Mouse (Mus musculus) heart, postnatal 10 days (tissue): ENCODE measurements around the gene Krt71. TPM values are rescaled to one million over a fixed set of nuclear protein-coding genes. Genes with fewer than 3 reads are reported as not detected.

Experiments used
- DNase-seq, 2 experiments: peaks; one replicate each; pipeline ENCODE4 v3.0.0; 2021
- intact Hi-C: fragments of 180-260 bp; cut with DNase I; formaldehyde crosslinking; loops from one replicate; pipeline ENCODE4 v1.15.1; 2025
- total RNA-seq, 2 experiments: library from RNA; stranded (reverse); gene quantifications; 2 replicates each; pipeline ENCODE4 v1.2.3; 2021

Gene Krt71
- not detected for total RNA-seq

DNA sequence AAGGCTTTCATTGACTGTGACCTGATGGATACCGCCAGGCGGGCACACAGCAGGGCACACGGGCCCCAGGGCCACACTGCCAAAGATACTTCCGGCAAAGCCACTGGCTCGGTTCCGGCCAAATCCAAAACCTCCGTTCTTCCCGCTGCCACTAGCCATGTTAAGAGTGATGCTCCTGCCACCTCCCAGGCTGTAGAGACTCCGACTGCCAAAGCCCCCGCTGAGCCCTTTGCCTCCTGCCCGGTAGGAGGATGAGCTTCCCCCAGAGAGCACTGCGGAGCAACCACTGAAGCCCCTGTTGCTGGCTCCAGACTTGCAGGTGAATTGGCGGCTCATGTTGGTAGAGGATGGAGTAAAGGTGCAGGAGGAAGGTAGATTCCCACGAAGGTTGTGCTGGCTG lies at the start of gene Krt71:
Gene Krt71 (minus strand): TSS at position 399 of the 400 bp plus-strand sequence.
- DNase-seq, result no peak
- intact Hi-C loops, result no loop called here

DNA sequence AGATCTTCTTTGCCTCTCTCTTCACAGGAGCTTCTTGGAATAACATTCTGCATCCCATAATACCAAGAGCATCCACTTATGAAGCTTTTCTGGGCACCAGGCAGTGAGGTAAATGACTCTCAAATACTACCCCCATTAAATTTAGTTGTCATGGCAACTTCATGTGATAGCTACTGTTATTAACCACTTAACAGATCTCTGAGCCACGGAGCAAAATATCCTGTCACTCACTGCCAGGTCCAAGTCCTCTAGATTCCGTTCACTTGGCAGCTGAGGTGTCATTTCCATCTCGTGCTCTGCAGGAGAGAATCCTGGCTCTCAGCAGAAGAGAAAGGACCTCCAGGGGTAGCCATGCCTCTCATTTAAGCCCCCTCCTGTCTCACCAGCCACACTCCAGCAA lies 48.0 kb upstream of the Krt71 start:
- intact Hi-C loops, result no loop called here
- DNase-seq, result no peak

DNA sequence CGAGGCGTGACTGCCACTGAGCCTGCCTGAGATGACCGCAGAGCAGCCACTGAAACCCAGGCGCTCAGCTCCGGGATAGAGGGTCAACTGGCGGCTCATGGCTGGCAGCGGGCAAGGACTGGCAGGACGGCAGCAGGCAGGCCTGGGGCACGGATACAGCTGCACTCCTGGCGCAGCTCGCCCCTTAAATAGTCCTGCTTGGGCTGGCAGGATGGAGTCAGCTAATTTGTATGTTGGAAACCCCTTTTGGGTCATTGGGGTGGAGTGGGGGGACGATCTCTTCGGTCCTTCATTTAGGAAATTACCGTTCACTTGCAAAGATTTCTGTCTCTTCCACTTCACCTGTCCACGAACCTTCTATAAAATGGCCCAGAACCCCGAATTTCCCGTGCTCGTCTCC lies 43.5 kb upstream of the Krt71 start, which contains the start of gene Krt72:
Gene Krt72 (minus strand): TSS at position 101 of the 400 bp plus-strand sequence.
- intact Hi-C loops, result no loop called here
- DNase-seq, result no peak

DNA sequence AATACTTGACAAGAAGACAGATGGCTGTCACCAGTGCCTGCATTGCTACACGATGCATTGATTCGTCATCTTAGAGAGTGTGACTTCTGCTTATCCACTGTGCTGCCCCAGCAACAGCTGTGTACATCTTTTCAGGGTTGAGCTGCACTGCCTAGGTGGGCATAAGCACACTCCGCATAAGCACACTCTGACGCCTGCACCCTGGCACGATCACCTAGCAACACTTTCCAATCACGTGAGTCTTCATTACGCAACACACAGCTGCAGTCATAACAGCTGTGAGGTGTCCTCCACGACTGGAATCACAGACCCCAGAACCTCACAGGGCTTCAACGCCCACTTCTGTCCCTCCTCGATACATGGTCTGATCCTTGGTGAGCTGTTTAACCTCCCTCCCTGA lies 30.5 kb upstream of the Krt71 start:
- intact Hi-C loops, result loop anchor here (2.0 to 5.0 kb wide), 2 partner anchors 294 to 435 kb away; no protein-coding TSS in a partner anchor
- DNase-seq, result peak in 1 of 2 experiments; percentile 4

DNA sequence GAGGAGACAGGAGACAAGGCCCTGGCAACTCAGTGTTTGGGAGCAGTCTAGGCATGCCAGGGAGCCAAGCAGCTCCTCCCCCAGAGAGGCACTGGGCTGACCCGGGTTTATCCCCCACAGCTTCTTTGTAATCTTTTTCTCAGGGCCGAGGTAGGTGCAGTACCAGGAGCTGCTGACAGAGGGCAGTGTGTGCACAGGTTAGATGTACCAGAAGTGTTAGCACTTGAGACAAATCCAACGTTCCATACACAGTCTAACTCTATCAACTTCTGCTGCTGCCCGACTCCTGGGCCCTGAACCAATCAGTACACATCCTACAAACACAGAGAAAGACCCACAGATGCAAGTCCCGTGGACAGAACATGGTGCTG lies 29.8 kb upstream of the Krt71 start:
- intact Hi-C loops, result loop anchor here (1.0 to 5.0 kb wide), 5 partner anchors 201 to 434 kb away; no protein-coding TSS in a partner anchor
- DNase-seq, result peak; percentile 84 to 93

DNA sequence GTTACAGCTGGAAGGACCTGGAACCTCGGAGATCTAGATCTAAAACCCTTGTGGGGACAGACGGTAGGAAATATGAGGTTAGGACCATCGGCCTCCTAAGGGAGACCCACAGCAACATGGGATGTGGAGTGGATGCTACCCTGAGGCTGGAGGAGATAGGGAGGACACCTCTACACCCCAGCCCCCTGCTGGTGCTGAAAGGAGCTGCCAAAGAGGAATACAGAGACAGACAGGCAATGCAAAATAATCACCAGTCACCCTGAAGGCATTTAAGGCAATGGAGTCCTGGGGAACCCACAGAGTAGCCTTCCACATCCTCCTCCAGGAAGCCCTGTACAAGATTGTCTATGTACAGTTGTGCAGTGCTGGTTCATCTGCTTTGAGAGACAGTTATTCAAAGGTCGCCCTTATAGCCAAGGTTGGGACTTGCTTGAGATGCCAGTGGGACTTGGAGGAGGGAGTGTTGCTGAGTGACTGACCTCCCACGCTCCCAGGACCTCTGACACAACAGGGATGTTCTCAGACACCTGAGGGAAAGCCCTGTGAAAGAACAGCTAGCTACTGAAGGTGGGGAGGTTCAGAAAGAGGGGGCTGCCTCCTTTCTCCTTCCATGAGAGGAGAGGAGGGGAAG lies 29.3 kb upstream of the Krt71 start:
- intact Hi-C loops, result loop anchor here (1.0 to 5.0 kb wide), 5 partner anchors 201 to 433 kb away; no protein-coding TSS in a partner anchor
- DNase-seq, result peak; percentile 5 to 31

DNA sequence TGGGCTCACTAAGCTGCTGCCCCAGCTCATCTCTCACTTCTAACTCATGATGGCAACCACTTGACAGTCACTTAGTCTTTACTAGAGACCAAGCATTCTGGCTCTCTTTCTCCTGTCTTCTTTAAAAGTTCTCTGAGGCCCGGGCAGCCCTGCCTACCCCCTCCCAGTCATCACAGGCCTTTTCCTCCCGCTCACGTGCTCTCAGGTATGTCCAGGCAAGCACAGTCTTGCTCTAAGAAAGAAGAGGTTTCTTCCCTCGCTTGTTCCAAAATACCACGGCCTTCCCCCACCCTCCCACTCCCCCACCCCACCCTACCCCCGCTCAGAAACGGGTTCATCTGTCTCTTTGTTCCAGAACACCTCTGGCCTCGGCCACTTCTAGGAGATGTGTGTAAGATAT lies 27.3 kb upstream of the Krt71 start:
- intact Hi-C loops, result loop anchor here (5.0 kb wide), 1 partner anchor 297 kb away; no protein-coding TSS in a partner anchor
- no peak for DNase-seq

DNA sequence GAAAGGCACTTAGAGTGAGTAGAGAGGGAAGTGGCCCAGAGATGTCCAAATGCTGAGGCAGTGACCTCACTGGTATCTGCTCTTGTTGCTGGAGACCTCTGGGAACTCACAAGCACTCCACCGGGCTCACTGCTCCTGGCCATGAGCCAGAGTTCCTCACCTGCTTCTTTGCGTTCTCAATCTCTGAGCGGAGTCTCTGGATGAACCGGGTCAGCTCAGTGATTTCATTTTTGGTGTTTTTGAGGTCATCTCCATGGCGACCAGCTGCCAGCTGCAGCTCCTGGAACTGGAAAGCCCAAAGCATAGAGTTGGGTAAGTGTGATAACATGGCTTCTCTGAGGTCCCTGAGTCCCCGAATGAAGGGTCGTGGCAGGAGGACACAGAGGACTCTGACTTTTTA lies 5.1 kb downstream of the Krt71 start:
- DNase-seq, result no peak
- intact Hi-C loops, result no loop called here

DNA sequence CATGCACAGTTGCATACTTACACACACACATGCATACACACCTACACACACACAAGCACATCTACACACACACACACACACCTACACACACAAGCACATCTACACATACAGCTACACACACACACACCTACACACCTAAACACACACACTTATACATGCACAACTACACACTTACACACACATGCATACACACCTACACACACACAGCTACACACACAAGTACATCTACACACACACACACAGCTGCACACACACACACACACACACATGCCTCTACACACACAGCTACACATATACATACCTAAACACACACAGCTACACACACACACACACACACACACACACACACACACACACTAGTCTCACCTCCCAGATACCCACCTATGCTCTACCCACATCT lies 12.3 kb downstream of the Krt71 start:
- intact Hi-C loops, result no loop called here
- DNase-seq, result no peak

DNA sequence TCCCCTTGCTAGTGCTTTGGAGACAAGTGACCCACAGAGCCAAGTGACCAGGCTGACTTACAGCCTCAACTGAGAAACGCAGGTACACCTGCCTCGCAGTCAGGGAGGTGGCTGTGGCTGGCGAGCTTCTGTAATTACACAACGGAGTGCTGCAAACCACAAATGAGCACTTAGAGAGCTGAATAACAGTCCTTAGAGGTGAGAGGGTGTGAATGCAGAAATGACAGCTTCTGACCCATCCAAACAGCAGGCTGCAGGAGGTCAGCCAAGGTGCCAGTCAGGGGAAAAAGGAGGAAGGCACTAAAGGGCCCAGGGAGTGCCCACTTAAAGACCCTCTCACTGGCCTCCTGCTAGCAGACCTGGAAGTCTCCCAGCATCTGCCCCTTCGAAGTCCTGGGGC lies 18.2 kb downstream of the Krt71 start:
- no peak for DNase-seq
- intact Hi-C loops, result no loop called here

DNA sequence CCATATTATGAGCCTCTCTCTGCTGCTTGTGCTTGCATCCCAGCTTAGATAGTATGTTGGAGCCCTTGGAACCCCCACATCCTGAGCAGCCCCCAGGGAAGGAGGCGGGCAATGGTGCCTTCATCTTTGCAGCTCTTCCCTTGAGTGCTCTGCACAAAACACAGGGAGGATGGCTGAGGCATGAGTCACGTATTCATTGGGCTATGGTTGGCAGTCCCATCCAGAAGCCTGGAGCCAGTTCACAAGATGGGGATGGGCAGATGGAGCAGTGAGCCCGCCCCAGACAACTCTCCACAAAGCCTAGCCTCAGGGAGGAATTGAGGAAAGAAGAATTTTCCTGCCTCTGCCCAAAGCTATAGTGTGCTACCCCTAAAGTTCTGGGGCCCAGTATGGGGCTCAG lies 27.1 kb downstream of the Krt71 start:
- intact Hi-C loops, result no loop called here
- DNase-seq, result no peak

DNA sequence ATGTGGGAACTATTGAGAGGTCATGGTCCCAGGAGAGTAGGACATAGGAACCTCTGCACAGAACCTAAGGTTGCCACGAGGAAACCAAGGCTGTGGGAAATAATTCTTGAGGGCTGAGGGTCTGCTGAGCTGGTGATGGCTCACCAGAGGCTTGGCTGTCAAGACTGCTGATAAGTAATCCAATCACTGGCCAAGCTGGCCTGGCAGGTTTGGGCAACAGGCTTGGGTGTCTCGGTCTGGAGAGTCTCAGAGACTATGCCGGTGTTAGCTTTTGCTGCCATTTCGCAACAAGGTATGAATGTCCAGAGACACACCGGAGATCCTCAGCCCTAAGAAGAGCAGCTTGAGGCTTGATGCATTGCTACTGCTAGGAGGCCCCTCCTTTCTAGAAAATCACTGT lies 28.6 kb downstream of the Krt71 start:
- intact Hi-C loops, result no loop called here
- DNase-seq, result no peak

DNA sequence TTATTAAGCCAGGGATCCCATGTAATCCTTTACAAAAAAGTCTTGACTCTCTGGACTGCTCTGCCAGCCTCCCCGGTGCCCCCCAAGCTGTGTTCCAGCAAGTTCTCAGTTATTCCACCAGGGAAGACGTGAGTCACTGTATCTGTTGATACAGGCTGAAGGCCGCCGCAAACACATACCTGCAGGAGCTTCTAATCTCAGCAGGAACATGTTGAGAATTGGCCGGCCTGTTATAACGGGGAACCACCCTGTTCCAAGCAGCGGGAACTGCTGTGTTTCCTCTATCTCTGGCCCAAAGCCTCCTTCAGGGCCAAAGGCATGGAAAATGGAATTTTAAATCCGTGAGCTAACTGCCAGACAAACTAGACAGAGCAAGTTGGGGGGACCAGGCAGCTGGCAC lies 29.2 kb downstream of the Krt71 start:
- DNase-seq, result no peak
- intact Hi-C loops, result no loop called here

DNA sequence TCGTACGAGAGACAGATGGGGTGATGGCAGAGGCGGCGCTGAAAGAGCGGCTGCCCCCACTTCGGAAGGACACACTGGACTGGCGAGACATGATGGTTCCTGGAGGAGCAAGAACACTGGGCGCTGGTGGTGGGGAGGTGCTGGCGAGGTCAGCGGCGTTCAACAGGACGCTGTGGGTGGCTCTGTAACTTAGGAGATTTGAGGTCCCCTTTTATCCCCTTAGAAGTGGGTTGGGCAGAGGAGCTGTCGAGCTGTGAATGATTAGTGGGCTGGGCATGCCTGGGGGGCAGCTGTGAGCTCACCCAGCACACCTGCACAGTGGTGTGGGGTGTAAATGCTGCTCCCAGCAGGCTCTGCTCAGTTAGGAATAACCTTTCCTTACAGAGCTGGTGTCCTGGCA lies 30.2 kb downstream of the Krt71 start, which contains the start of gene Krt5:
Gene Krt5 (minus strand): TSS at position 179 of the 400 bp plus-strand sequence.
- DNase-seq, result no peak
- intact Hi-C loops, result no loop called here

DNA sequence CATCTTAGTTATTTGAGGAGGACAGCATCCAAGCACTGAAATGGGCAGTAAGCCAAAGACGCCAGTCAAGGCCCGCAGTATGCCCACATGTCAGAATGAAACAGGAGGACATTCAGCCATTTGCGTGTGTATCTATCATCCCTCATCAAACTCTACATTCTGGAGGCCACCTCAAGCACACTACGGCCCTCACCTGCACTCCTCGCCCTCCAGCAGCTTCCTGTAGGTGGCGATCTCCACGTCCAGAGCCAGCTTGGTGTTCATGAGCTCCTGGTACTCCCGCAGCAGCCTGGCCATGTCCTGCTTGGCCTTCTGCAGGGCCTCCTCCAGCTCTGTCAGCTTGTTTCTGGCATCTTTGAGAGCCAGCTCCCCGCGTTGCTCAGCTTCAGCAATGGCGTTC lies 34.2 kb downstream of the Krt71 start:
- no peak for DNase-seq
- intact Hi-C loops, result loop anchor here (10.0 kb wide), 1 partner anchor 374 kb away; no protein-coding TSS in a partner anchor

DNA sequence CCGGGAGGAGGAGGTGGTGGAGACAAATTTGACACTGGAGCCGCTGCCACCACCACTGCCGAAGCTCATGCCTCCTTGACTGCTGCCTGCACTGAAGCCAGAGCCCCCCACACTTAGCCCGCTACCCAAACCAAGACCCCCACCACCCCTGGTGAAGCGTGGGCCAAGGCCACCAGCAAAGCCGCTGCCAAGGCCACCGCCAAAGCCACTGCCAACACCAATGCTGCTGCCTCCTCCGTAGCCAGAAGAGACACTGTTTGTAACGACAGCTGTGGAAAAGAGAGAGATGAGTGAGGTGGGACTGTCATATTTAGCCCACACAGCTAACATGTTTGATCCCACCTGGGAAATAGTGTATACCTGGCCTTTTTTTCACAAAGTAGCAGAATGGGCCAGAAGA lies 35.5 kb downstream of the Krt71 start:
- intact Hi-C loops, result loop anchor here (10.0 kb wide), 1 partner anchor 373 kb away; no protein-coding TSS in a partner anchor
- DNase-seq, result no peak

DNA sequence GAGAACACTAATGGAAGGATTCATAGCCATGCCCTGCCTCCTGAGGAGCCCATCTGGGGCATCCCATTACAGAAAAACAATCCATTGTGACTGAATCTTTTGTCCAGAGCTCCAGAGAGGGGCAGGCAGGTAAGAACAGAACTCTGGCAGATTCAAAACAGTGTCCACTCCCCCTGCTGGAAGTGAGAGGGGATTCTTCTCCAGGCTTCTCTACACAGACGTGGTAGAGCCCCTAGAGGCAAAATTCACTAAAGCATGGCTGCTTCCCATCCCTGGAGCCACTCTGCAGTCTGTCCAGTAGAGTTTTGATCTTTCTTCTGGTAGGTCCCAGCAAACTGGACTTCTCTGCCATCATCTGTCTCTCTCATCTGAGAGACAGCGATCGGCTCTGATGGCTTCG lies 38.8 kb downstream of the Krt71 start:
- peak; percentile 6 to 20 for DNase-seq
- intact Hi-C loops, result loop anchor here (5.0 to 10.0 kb wide), 2 partner anchors 167 to 369 kb away; no protein-coding TSS in a partner anchor

DNA sequence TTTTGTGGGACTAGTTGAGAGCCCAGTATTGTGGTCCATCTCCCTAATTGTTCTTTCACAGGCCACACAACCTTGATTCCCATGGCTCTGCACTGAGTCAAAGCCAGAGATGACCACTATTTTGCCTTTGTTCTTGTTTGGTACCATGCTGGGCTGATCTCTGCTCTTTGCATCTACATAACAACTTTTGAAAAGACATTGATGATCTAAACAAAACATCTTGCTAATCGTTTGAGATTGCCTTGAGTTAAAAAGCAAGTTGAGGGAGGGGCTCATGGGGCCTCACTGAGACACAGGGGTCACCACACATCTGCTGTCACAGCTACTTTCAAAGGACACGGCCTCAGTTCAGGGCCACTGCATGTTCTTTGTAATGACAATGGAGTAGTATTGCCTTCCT lies 40.5 kb downstream of the Krt71 start:
- intact Hi-C loops, result loop anchor here (5.0 to 10.0 kb wide), 2 partner anchors 165 to 368 kb away; no protein-coding TSS in a partner anchor
- DNase-seq, result no peak

DNA sequence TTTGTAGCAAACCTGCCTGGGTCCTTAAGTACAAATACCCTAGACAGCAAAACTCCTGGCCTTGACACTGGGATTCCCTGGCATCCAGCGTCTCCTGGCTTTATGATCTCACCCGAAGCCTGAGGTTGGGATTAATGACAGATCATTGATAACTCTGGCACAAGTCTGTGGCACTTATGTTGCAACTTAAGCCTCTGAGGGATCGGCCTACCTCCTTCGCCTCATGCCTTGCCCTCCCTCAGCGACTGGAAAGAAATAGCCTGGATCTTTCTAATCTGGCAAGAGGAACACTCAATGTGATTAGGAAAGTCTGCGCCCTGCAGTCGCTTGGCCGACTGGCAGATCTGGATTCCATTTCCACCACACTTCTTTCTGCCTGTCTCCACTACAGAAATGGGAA lies 43.0 kb downstream of the Krt71 start:
- DNase-seq, result no peak
- intact Hi-C loops, result loop anchor here (5.0 to 10.0 kb wide), 2 partner anchors 163 to 365 kb away; no protein-coding TSS in a partner anchor

DNA sequence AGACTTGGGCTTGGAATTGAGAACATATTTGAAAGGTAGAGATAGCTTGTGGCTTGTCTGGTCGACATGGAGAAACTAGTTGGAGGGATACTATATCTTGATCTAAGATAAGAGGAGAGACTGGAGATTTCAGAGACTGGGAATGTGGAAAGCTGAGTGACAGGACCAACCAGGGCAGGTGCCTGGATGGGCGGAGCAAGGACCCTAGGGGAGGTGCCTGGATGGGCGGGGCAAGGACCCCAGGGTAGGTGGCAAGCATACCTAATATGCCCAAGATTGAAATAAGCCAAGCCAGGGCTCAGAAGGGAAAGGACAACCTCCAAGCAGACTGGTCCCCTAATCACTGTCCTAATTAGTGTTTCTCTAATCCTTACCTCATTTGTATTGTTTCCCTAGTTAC lies 43.7 kb downstream of the Krt71 start:
- DNase-seq, result no peak
- intact Hi-C loops, result no loop called here

DNA sequence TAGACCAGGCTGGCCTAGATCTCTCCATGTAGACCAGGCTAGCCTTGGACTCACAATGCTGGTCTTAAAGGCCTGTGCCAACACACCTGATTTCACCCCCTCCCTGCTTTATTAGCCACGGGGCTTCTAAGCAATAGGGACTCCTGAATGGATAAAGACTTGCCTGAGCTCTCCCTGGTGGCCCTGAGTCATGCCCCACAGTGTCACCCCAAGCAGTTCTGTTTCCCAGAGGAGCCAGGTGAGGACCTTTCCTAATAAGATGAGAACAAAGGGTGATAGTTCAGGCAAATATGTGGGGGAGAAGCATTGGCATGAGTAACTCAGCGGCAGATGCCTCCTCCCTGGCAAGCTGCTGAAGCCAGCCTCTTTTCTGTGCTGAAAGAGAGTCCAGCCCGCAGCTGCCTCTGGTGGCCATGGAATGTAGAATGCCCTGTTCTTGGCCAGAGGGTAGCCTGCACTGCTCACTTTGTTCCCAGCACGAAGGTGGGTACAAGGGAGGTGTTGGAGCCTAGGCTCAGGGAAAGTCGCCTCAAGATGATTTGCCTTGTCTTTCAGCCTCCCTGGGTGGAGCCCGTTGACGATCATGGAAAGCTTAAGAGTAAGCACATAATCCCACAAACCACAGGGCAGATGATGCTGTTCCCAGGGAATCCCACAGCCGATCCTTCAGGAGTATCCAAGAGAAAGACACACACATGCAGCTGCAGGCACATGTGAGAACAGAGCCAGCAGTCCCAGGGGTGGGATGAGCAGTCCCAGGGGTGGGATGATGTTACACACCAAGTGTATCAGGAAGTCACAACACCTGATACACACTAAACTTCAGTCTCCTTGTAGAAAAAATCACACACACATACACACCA lies 45.4 kb downstream of the Krt71 start:
- no peak for DNase-seq
- intact Hi-C loops, result no loop called here
